Mouse (Mus musculus): ENCODE results near the gene Rnf126. TPM values are rescaled to one million over a fixed set of nuclear protein-coding genes. Genes with fewer than 3 reads are reported as not detected.

Rnf126 gene
- polyA plus RNA-seq, 1 experiment from 2014 or later = 74.8 TPM

DNA sequence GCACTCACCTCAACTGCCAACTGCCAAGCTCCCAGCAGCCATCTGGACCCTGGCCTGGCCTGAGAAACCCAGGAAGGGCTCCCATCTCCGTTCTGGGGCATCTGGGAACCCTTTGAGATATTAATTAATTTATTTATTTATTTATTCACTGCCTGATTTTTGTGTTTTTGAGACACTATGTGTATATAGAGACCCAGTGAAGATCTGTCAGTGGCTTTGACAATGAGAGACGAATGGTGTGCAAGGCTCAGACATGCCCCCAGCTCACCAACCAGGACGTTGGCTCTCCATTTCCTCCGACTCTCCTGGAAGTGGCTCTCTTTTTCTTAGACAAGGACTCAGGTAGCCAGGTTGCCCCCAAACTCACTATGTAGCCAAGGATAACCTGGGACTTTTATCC is 24.1 kb upstream of the Rnf126 start, which contains the start of gene Prss57:
Gene Prss57 (minus strand): TSS at position 101 of the 400 bp plus-strand sequence.
- no peak for ATAC-seq
- WGBS = 85% methylated on average over 4 of the region's 4 CpGs
- Histone ChIP-seq H3K9me3 (replicated peaks) (no peaks in the 10 kb centered on the region), H3K9ac (no peak within 1 kb of the TSS), H3K36me3 (ENCODE audit: poor library complexity, severe bottlenecking) (0 out of 2 replicates have a peak, but pooled peaks cover 2% of the 10 kb centered on the region), H3K27me3 (peaks cover 5% of the 10 kb centered on the region; the same call in 1 of the 2 replicates), H3K4me2 (no peak within 1 kb of the TSS), H3K4me1 (peaks cover 15% of the 10 kb centered on the region), H3K4me3 (no peak within 1 kb of the TSS), H3K27ac (no peak within 1 kb of the TSS)

DNA sequence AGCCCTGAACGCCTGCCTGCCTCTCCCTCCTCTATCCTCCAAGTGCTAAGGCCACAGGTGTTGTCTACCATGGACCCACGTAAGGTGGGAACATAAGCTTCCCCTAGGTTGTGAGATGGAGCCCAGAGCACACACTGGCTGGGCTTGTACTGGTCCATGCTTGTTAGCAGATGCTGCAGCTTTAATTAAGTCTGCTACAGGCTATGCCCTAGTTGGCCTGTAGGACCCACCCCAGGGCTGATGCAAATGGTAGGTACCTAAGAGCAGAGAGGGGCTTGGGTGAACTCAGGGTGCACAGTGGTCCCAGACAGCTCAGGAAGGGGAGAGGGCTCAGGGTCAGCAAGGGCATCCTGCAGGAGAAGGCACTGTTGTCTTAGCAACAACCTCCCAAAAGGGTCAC is 22.8 kb upstream of the Rnf126 start:
- H3K4me3 ChIP-seq = no peak overlapping the region
- no peak for ATAC-seq
- H3K9ac ChIP-seq = no peak overlapping the region
- H3K27ac ChIP-seq = no peak overlapping the region
- H3K36me3 ChIP-seq (ENCODE audit: poor library complexity, severe bottlenecking) = no peaks in the 10 kb centered on the region
- WGBS = 54% methylated on average over 2 of the region's 2 CpGs
- H3K4me1 ChIP-seq = peaks cover 4% of the 10 kb centered on the region
- H3K4me2 ChIP-seq = no peak overlapping the region
- H3K27me3 ChIP-seq = peaks cover 5% of the 10 kb centered on the region; the same call in 1 of the 2 replicates
- no peaks in the 10 kb centered on the region for H3K9me3 ChIP-seq (replicated peaks)

DNA sequence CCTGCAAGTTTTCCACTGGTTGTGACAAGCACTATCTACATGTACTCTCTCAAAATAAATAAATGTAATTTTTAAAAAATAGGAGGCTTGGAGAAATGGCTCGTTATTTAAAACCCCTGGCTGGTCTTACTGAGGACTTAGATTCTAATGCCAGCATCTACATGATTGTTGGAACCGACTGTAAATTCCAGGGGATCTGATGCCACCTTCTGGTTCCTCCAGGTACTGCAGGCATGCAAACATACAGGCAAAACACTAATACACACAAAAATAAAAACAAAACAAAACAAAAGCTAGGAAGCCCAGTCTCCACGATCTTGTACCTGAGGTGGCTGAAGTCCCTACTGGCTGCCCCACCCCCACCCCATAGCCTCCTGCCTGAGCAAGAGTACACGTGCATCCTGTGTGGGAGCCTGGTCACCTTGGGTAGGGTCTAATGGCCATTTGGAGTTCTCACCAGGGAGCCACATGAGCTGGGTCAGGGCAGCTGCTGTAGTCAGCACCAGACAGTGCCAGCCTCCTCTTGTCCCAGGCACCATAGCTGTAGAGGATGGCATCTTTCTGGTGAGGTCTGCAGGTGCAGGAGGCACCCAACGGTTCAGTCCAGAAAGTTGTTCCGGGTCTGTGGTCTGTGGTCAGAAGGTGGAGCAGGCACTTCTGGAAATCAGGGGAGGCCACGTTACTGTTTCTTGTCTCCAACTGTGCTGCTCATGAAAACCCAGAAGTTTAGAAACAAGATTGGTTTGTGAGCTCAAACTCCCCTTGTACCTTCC is 21.8 kb upstream of the Rnf126 start:
- Histone ChIP-seq H3K4me1 (no peaks in the 10 kb centered on the region), H3K9ac (no peak overlapping the region), H3K27me3 (peaks cover 10% of the 10 kb centered on the region), H3K9me3 (replicated peaks) (no peaks in the 10 kb centered on the region), H3K27ac (no peak overlapping the region), H3K36me3 (ENCODE audit: poor library complexity, severe bottlenecking) (no peaks in the 10 kb centered on the region), H3K4me3 (no peak overlapping the region), H3K4me2 (no peak overlapping the region)
- ATAC-seq = 0 out of 2 replicates have a peak, but pooled peaks have one; percentile 11
- 37% methylated on average over 7 of the region's 7 CpGs for WGBS

DNA sequence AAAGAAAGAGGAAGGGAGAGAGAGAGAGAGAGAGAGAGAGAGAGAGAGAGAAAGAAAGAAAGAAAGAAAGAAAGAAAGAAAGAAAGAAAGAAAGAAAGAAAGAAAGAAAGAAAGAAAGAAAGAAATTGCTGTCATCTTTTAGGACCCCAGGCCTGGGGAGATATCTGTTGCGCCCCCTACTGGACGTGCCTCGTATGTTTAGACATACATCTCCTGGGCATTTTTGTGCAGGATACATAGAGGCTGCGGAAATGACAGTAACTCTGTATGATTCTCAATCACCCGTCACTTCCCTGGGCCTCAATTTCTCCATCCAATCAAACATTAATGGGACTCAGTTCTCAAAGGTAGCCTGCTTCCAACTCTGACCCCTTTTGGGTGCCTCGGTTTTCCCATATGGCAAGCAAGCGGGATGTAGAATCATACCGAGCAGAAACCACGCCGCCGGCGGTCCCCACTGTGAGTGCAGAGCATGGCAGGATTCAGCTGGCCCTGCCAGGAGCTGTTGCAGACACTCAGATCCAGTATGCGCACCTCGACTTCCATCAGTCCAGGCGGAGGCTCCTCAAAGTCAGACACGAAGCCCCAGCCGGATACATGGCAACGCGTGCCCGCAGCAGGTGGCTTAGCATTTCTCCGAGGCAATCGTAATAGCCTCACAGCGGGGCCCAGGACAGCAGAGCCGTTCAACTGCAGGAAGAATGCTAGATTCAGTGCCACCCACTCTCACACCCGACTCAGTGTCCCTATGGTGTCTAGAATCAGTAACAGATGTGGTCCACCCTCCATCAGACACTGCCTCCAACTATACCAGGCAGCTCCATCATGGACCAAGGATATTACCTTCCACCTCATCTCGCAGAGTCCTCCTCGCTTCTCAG is 17.4 kb upstream of the Rnf126 start:
- Histone ChIP-seq H3K4me3 (no peak overlapping the region), H3K27me3 (peaks cover 37% of the 10 kb centered on the region), H3K4me1 (peaks cover 16% of the 10 kb centered on the region), H3K27ac (no peak overlapping the region), H3K9me3 (replicated peaks) (no peaks in the 10 kb centered on the region), H3K36me3 (ENCODE audit: poor library complexity, severe bottlenecking) (no peaks in the 10 kb centered on the region), H3K4me2 (no peak overlapping the region), H3K9ac (0 out of 2 replicates have a peak overlapping the region, but pooled peaks have one; percentile 16)
- 41% methylated on average over 27 of the region's 27 CpGs for WGBS
- ATAC-seq = no peak

DNA sequence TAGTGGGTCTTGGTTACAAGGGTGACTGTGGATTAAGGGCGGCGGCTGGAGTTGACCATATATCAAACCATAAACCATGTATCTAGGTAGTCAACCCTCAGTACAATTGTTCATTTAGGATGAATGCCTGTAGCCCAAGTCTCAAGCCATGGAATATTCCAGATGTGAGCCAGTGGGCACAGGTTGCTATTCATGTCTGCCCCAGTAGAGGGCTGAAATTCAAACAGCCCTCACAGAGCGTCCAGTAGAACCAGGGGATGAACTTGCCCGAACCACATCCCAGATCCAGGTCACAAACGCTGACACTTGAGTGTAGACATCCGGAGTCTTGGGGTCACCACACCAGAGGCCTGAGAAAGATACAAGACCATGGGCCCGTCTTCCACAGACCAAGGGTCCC is 16.3 kb upstream of the Rnf126 start:
- no peaks in the 10 kb centered on the region for H3K9me3 ChIP-seq (replicated peaks)
- no peak for ATAC-seq
- no peak overlapping the region for H3K4me3 ChIP-seq
- no peaks in the 10 kb centered on the region for H3K36me3 ChIP-seq (ENCODE audit: poor library complexity, severe bottlenecking)
- WGBS = 63% methylated on average over 7 of the region's 7 CpGs
- H3K4me2 ChIP-seq = no peak overlapping the region
- no peak overlapping the region for H3K27ac ChIP-seq
- peaks cover 21% of the 10 kb centered on the region for H3K4me1 ChIP-seq
- peaks cover 48% of the 10 kb centered on the region for H3K27me3 ChIP-seq
- H3K9ac ChIP-seq = no peak overlapping the region

DNA sequence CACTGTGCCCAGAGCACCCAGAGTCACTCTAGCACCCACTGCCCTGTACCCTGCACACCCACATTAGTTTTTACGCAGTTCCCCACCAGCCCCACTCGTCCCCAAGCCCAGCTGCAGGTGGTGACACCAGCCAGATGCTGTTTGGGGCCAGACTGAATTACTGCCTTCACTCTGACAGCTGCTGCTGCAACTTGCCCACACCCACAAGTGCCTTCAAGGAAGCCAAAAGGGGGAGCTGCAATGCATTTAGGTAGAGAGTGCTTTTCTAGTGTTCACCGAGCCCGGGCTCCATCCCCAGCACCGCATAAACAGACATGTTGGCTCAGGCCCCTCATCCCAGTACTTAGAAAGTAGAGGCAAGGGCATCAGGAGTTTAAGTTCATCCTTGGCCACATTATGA is 15.2 kb upstream of the Rnf126 start:
- Histone ChIP-seq H3K36me3 (ENCODE audit: poor library complexity, severe bottlenecking) (no peaks in the 10 kb centered on the region), H3K4me2 (no peak overlapping the region), H3K4me1 (peaks cover 32% of the 10 kb centered on the region), H3K9me3 (replicated peaks) (no peaks in the 10 kb centered on the region), H3K9ac (no peak overlapping the region), H3K27ac (no peak overlapping the region), H3K4me3 (no peak overlapping the region), H3K27me3 (peaks cover 59% of the 10 kb centered on the region)
- no peak for ATAC-seq
- 57% methylated on average over 5 of the region's 5 CpGs for WGBS

DNA sequence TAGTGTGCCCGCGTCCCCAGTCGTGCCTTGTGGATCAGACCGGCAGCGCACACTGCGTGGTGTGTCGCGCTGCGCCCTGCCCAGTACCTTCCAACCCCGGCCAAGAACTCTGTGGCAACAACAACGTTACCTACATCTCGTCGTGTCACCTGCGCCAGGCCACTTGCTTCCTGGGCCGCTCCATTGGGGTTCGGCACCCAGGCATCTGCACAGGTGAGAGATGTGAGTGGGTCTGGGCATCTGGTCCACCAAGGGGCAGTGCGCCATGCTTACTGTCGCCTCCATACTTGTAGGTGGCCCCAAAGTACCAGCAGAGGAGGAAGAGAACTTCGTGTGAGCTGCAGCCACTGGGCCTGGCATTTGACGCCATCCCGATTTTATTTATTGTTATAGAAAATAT is 14.4 kb upstream of the Rnf126 start:
- Histone ChIP-seq H3K9ac (no peak overlapping the region), H3K4me2 (peak overlapping the region; percentile 66), H3K27me3 (peaks cover 67% of the 10 kb centered on the region), H3K9me3 (replicated peaks) (no peaks in the 10 kb centered on the region), H3K4me3 (no peak overlapping the region), H3K27ac (no peak overlapping the region), H3K4me1 (peaks cover 34% of the 10 kb centered on the region), H3K36me3 (ENCODE audit: poor library complexity, severe bottlenecking) (no peaks in the 10 kb centered on the region)
- WGBS = 31% methylated on average over 21 of the region's 21 CpGs
- ATAC-seq = no peak

DNA sequence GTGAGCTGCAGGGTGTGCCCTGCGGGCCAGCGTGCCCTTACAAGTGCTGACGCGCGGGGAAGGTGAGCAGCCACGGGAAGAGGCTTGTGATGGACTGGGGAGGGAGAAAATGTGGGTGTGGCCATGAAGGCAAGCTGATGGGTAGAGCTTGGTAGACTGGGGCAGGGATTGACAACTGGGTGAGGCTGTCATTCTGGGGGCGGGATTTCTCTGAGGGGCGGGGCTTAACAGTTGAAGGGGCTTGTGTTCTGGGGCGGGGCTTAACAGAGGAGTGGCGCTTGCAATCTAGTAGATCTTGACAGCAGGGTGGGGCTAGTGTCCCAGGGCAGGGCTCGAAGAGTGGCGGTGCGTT is 13.9 kb upstream of the Rnf126 start:
- Histone ChIP-seq H3K4me1 (peaks cover 34% of the 10 kb centered on the region), H3K9me3 (replicated peaks) (no peaks in the 10 kb centered on the region), H3K9ac (no peak overlapping the region), H3K4me2 (peak overlapping the region; percentile 66), H3K27me3 (peaks cover 71% of the 10 kb centered on the region), H3K4me3 (peak overlapping the region; percentile 37), H3K36me3 (ENCODE audit: poor library complexity, severe bottlenecking) (no peaks in the 10 kb centered on the region), H3K27ac (no peak overlapping the region)
- under 1% methylated on average over 13 of the region's 13 CpGs for WGBS
- ATAC-seq = no peak

DNA sequence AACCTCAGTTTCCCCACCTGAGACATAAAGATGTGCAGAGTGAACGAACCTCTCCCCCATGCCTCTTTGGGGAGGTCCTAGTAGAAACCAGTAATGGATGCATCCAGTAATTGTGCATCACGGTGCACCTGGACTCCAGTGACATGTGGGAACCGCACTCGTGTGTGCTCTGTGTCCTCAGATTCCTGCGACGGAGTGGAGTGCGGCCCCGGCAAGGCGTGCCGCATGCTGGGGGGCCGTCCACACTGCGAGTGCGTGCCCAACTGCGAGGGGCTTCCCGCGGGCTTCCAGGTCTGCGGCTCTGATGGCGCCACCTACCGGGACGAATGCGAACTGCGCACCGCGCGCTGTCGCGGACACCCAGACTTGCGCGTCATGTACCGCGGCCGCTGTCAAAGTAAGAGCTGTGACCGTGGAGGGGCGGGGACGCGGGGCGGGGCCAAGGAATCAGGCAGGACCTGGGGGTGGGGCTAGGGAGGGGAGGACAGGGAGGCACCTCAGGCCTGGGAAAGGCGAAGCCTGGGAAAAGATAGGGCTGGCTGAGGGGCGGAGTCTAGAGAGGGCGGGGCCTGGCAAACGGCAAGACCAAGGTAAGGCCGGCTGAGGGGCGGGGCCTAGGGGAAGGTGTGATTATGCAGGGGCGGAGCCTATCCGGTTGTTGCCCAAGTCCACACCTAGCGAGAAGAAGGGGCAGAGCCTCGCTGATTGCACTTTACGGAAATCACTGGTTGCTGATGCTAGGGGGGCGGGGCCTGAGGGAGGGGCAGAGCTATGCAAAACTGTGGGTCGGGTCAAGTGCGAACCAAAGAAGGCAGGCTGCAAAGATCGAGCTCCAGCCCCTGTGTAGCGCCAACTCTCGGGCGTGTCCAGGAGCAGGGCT is 13.3 kb upstream of the Rnf126 start:
- Histone ChIP-seq H3K4me1 (peaks cover 34% of the 10 kb centered on the region), H3K9ac (no peak overlapping the region), H3K4me3 (peak overlapping the region; percentile 37), H3K27me3 (peaks cover 71% of the 10 kb centered on the region), H3K9me3 (replicated peaks) (peaks cover 1% of the 10 kb centered on the region), H3K27ac (no peak overlapping the region), H3K4me2 (peak overlapping the region; percentile 66), H3K36me3 (ENCODE audit: poor library complexity, severe bottlenecking) (no peaks in the 10 kb centered on the region)
- peak; percentile 91 for ATAC-seq
- WGBS = 1% methylated on average over 55 of the region's 55 CpGs

DNA sequence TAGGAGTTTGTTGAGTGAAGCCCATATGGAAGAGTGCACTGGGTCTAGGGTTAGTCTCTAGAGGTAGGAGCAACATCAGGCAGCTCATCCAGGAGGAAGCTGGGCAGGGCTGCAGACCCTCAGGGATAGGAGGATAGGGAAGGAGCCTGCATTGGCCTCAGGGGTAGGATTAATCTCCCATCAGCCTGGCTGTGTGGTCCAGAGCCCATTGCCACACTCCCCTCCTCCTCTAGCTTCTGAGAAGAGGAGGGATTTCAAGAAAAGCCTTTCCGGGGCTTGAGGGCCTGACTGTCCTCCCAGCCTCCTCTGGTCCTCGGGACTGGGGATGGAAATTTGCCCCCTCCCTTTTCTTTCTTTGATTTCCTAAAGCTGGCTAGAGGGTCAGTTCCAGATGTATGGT is 12.4 kb upstream of the Rnf126 start:
- no peak overlapping the region for H3K4me2 ChIP-seq
- peaks cover 67% of the 10 kb centered on the region for H3K27me3 ChIP-seq
- H3K4me1 ChIP-seq = peaks cover 34% of the 10 kb centered on the region
- H3K36me3 ChIP-seq (ENCODE audit: poor library complexity, severe bottlenecking) = no peaks in the 10 kb centered on the region
- 14% methylated on average over 2 of the region's 2 CpGs for WGBS
- H3K27ac ChIP-seq = no peak overlapping the region
- H3K4me3 ChIP-seq = no peak overlapping the region
- ATAC-seq = no peak
- H3K9me3 ChIP-seq (replicated peaks) = peaks cover 4% of the 10 kb centered on the region
- H3K9ac ChIP-seq = no peak overlapping the region

DNA sequence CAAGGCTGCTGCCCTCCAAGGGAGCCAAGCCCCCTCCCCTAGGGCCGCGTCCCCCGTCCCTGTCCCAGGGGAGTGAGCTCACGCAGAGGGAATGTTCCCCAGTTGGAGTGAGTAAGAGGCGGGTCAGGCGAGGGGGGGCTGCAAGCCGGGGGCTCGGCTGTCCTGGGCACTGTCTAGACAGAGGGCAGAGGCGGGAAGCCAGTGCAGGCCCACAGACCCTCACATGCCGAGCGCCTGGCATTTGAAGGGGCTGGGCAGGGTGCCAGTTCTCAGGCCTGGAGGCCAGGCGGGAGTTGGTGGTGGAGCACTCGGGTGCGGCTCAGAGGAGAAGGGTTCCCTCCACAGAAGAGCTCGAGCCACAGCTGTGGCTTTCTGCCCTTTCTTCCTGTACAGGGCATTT is 11.3 kb upstream of the Rnf126 start:
- H3K9me3 ChIP-seq (replicated peaks) = peaks cover 4% of the 10 kb centered on the region
- peak overlapping the region; percentile 4; the same call in 1 of the 2 replicates for H3K4me2 ChIP-seq
- no peak for ATAC-seq
- H3K9ac ChIP-seq = no peak overlapping the region
- peaks cover 34% of the 10 kb centered on the region for H3K4me1 ChIP-seq
- no peak overlapping the region for H3K4me3 ChIP-seq
- H3K36me3 ChIP-seq (ENCODE audit: poor library complexity, severe bottlenecking) = no peaks in the 10 kb centered on the region
- 7% methylated on average over 15 of the region's 15 CpGs for WGBS
- no peak overlapping the region for H3K27ac ChIP-seq
- peaks cover 62% of the 10 kb centered on the region for H3K27me3 ChIP-seq
